Mouse (Mus musculus) mature B cell (primary cell): Measurements from ENCODE around the gene St6gal1.

ENCODE experiments used
- in situ Hi-C: fragments of 300-500 bp; cut with MboI; formaldehyde crosslinking; loops from 2 replicates; pipeline ENCODE4 v1.14.3; 2019

St6gal1 gene

DNA sequence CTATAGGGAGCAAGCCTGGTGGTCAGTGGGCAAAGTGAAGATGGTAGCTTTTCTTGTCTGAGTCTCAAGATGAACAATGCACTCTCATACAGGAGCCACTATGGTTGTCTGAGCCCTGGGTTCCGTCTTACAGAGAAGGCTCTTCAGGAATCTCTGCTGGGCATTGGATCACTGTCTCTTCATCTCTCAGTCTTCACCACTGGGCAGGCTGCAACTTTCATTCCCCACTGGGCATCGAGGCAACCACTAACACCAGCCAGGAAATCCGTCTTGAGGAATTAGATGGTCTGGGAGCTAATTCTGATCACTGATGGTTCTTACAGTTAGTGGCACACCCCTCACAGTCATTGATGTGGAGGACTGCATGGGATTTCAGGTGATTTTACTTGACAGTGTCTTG is 73.9 kb downstream of the St6gal1 start:
- in situ Hi-C loops = no loop called here

DNA sequence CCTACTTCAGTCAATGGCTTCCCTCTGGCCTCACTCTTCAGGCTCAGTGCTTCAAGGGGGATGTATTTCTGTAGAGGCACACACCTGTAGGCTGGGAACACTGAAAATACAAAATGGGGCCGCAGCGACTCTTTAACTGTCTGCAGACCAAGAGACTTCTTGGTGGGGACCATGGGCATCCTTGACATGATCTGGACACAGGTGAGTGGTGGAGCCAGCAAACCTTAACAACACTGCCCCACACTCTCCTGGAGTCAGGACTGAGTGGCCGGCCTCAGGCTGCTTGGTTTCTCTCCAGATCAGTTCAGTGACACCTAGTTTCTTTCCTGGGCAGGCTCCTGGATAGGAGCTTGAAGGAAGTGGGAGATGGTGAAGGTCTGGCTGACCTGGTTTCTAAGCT is 74.4 kb downstream of the St6gal1 start:
- in situ Hi-C loops = no loop called here

DNA sequence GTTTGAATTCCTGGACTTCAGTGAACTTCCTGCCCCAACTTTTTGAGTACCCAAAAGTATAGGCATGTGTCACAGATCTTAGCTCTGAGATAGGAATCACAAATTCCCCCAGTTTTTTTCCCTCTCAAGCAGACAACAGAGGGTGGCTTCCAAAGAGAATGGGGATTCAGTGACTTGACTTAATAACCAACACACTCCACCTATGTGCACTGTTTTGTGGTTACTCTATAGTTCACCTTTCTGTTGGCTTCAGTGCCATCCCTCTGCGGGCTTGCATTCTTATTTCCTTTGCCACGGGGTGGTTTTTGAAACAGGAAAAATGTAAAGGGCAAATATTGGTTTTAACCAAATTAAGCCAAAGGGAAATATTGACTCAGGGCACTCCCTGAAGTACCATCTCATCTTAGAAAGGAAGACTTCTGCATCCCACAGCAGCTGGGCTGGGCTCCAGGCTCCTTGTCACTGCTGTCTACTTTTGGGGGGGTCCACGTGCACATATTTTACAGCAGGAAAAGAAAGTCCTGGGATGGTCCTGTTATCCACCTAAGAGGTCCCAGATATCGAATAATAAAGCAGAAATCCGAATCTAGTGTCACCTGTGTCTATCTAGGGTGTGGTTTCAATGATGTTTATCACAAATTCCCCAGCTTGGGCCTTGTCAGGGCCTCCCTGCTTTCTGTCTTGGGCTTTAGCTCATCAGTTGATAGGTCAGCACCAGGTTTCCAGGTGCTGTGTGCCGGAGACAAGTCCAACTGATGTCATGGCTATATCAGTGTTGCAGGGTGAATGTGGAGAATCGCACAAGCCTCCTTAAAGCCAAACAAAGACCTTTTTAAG is 75.6 kb downstream of the St6gal1 start:
- in situ Hi-C loops = no loop called here

DNA sequence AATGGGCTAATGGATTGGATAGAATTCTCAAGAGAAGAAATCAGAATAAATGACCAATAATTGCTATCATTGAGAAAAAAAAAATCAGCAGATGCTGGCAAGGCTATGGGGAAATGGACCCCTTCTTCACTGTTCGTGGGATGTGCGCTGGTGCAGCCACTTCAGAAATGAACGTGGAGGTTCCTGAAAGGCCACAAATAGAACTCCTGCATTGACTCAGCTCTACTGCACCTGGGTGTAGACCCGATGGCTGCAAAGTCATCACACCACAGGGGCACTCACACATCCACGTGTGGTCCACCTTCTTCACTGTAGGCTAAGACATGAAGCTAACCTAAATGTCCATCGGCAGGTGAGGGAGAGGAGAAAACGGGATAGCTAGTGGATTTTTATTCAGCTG is 77.2 kb downstream of the St6gal1 start:
- in situ Hi-C loops = no loop called here

DNA sequence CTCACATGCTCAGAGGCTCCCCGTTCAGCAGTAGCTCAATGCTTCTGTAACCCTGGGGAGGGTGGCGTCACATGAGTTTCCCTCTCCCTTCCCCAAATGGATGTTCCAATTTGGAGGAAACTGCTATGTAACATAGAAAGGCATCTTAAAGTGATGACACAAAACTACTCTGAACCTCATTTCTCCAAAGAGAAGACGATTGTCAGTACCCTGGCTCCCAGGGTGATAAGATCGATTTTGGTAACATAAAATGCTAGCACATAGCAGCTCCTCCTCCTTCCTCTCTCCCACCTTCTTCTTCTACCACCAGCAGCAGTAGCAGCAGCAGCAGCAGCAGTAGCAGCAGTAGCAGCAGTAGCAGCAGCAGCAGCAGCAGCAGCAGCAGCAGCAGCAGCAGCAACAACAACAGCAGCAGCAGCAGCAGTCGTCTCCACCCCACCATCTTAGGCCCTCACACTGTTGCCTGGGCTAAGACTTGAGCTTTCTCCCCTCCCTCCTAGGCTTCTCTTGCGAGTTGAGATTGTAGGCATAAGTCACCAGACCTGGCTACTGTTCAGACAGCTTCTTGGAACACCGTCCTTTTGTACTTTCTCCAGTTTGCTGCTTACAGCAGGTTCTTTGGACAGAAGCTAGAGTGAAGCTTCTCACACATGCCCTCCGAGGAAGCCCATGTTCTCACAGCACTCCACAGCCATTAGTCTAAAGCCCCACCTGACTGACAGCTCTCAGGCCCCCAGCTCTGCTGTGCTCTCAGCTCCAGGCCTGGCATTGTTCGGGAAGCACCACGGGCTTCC is 81.5 kb downstream of the St6gal1 start:
- in situ Hi-C loops = no loop called here

DNA sequence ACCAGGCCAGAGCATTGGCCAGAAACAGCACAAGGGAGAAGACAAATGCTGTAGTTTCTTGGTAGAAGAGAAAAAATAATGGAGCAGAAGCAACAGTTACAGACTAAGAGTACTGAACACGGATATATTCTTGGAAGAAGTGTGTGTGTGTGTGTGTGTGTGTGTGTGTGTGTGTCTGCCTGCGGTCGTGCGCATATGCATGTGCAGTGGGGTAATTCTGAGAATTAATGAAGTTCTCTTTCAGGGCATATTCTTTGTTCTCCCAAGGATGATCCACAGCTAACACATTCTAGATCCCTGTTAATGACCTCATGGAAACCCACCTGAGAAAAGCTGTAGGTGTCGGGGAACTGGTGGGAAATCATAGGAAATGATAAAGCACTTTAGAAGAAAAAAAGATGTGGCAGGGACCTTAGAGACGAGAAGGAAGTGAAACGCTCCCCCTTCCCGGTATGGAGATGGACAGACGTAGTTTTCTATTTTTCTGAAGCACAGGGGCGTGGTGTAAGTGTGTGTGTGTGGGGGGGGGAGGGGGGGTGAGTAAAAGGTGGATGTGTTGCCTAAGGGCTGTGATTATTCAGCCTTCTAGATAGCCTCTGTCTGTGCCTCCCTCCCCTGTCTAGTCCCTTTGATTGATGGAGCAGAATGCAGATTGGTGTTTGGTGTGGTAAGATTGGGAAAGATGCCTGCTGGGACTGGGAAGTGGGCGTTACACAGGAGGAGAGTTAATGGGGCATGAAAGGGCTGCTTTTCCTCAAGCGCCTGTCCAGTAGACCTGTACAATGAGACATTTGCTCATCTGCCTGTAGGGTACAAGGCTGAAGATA is 82.8 kb downstream of the St6gal1 start:
- in situ Hi-C loops = no loop called here

DNA sequence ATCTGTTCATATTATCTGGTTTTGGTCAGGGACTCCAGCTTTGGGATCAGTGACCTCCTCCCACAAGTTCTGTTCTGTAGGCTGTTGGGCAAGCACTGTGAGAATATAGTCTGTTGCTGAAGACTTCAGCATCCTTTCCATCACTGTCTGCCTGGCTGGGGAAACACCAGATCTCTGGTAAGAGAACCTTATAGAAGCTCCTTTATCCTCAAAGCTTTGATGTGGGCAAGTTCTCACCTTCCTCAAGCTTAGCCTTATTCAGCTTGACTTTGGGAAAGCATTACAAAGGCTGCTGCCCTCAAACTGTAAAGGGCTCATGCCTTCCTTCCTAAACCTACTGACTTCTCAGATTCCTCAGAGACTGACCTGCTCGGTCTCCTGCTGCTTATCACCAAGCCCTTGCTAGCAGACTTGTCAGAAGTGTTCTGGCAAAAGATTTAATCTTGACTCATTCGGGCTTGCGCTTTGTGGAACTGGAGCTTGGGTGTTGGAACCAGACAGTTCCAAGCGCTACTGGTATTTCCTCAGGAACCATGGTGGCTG is 83.5 kb downstream of the St6gal1 start:
- in situ Hi-C loops = no loop called here

DNA sequence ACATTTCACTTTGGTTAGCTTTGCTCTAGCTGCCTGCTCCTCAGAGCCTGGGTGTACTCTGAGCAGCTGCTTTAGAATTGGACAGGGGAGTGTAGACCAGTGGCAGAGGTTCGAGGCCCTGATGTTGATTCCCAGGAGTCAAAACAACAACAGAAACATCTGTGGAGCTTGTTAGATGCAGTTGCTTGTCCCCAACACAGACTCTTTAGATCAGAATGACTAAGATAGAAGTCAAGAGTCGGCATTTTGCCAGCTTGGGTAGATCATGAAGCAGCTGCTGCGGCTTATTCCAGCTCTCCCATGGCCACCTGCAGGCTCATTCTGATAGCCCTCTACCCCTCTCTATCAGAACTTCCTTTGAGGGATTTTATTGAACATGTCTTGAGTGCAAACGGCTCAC is 84.5 kb downstream of the St6gal1 start:
- in situ Hi-C loops = no loop called here

DNA sequence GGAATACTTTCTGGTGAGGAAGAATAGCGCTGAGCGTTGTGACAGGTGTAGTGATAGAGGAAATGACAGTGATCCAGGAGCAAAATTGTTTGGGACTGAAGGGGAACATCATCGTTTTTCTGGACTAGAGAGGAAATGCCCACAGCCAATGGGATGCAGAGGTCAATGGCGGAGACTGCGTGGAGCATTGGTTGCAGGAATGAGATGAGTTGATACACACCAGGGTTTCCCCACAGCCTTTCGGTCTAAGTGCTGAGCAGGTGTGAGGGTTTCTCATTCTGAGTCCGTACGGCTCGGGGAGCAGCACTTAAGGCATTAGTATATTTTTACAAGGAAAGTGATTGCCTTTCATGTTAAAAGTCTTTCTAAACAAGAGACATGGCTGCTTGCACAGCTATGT is 88.1 kb downstream of the St6gal1 start:
- in situ Hi-C loops = no loop called here

DNA sequence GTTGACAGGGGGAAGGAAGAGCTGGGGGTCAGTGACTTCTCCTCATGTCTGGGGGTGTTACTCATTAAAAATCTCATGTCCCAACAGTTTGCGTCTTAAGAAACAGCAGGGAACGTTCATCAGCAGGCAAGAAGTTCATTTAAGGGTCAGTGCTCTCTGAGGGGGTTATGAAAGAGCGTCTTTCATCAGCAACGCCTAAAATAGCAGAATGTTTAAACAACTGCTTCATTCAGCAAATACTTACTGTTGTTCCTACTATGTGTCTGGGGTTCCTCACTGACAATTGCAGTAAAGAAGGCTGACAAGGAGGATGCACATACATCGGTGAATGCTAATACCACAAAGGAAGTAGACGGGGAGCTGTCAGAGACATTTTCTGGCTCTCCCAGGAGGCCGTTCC is 90.2 kb downstream of the St6gal1 start:
- in situ Hi-C loops = no loop called here

DNA sequence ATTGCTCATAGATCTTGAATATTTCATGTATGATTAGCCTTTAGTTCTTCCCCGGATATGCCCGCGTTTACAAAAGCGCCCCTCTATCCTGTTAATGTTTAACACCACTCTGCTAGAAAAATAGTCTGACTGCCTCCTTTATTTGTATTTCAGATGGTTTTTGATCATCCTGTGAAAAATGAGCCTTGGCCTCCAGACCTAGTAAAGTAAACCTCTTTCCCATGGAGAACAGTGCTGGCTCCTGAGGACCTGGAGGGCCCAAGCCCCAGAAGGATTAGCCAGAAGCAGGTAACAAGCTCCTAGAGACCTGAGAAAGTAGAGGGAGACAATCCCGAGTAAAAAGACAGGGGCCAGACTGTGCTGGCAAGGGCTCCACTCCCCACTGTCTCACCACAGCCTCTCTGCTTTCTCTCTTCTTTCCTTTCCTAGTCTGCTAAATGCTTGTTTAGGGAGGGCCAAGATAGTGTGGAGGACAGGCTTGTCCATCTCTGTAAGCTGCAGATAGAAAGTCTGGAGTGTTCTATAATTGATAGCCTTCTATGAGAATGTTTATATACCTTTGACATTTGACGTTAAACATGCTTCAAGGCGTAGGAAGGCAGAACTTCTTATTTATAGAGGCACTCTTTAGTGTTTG is 93.0 kb downstream of the St6gal1 start:
- in situ Hi-C loops = no loop called here

DNA sequence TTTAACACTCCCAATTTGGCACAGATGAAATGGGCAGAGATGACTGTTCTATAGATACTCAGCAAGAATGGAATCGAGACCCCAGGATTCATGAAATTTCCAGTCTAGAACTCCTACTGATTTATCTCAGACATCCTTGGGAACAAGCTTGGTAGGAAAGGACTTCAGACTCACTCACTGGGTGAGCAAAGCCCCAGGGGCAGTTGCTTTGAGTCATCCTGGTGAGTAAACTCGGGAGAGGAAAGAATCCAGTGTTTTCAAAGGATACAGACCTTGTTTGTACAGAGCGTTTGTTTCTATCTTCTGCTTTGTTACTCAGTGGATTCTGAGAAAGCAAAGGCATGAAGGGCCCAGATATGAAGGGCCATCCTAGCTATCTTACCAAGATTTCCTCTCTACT is 95.5 kb downstream of the St6gal1 start:
- in situ Hi-C loops = no loop called here

DNA sequence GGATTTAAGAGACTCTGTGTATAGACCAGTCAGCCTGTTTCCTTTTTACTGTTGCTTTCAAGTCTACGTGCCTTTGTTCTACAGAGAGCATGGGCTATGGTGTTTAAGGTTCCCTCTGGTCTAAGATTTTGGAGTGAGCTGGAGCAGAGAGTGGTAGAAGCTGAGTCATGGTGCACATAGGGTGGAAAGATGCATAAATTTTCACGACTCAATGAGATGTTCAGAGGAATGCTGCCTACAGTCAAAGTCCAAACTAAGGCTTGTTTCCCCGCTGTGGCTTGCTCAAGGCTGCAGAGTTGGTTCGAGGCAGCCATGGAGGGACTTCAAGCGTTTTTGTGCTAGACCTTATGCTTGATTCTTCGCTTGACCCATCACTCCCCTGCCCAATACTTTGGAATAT is 96.0 kb downstream of the St6gal1 start:
- in situ Hi-C loops = no loop called here

DNA sequence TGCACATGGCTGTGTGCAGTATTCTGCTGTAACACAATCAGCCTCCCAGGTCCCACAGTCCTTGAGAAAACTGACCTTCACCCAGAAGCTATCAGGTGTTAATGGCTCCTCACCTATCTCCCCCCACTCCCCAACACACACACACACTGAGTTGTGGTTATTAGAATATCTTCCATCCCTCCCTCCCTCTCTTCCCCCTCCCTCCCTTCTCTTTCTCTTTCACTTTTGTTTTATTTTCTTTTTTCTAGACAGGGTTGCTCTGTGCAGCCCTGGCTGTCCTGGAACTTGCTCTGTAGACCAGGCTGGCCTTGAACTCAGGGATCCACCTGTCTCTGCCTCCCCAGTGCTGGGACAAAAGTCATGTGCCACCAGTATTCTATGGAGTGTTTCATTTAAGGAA is 97.9 kb downstream of the St6gal1 start:
- in situ Hi-C loops = no loop called here

DNA sequence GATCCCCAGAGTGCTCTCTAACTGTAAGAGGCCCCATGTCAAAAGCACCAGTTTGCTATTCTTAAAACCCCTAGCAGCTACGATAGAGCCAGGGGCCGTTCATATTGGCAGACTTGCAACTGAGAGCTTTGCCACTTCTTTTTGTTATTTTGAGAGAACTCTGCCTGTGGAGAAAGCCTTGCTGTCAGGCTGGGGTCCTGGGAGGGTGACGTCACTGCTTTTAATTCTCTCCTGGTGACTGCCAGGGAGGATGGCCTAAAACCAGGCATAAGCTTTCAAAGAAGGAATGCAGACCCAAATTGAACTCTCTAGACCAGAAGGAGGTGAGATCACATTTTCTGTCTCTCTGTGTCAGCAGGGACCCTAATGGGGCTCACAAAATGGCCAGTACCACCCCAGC is 99.4 kb downstream of the St6gal1 start:
- in situ Hi-C loops = no loop called here

DNA sequence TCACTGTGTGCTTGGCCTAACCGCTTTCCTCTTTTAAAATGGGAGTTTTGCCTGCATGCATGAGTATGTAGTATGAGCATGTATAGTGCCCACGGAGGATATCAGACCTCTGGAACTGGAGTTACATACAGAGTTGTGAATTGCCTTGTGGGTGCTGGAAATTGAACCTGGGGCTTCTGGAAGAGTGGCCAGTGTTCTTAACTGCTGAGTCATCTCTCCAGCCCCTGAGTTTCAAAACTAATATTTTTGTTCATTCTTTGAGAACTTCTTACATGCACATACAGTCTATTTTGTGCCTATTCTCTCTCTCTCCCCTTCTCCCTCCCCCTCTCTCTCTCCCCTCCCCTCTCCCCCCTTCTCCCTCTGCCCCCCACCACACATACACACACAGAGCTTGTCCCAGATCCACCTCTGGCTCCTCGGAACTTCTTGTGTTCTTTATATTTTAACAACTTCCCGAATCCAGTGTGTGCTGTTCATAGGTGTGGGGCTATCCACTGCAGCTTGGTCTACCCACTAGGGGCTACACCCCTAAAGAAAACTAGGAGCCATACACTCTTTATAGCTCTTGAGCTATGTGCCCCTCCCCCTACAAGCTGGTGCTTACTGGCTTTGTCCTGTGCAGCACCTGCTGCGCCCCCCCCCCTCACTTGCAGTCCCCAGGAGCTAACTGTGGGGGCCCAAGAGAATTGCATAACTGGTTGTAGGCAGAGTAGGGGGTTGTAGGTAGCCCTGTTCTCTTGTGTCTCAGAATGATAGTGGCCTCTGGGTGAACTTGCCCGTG is 100.5 kb downstream of the St6gal1 start:
- in situ Hi-C loops = no loop called here

DNA sequence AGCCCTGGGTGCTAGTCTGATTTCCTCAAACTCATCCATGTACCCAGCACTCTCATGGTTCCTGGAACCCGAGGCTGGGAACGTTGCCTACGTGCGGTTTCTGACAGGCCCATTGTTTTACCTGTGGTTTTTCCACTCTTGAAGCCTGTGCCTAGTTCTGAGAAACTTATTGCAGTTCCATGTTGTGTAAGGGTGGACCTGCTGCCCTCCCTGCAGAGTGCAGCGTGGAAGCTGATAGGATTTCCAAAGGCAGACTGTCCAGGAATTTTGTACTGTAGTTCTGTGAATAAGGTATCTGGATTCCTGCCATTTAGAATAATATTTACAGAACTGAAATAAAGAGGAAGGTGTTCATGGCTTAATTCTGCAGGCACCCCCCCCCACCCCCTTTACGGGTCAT is 102.1 kb downstream of the St6gal1 start:
- in situ Hi-C loops = no loop called here

DNA sequence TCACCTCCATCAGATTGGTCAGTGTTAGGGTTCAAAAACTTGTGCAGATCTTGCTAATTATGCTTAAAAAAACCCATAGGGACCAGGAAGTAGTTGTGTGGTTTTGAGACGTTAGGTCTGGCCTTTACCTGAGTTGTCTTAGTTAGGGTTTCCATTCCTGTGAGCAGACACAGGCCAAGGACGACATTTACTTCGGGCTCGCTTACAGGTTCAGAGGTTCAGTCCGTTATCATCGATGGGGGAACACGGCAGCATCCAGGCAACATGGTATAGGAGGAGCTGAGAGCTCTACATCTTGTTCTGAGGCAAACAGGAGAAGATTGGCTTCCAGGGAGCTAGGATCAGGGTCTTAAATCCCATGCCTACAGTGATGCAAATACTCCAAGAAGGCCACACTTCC is 102.7 kb downstream of the St6gal1 start:
- in situ Hi-C loops = no loop called here

DNA sequence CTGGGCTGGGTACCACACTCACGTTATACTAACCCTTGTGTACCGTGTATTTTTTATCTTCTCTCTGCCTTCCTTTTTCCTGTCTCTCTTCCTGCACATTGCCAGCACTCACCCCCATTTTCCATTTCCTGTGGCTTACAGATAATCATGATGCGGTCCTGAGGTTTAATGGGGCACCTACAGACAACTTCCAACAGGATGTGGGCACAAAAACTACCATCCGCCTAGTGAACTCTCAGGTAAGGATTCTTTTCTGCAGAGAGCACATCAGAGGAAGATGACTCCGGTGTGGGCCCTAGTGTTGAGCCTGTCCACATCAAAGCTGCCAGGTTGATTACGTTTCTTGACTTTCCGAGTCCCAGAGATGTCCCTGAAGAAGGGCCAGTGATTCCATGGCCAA is 103.7 kb downstream of the St6gal1 start:
- in situ Hi-C loops = no loop called here

DNA sequence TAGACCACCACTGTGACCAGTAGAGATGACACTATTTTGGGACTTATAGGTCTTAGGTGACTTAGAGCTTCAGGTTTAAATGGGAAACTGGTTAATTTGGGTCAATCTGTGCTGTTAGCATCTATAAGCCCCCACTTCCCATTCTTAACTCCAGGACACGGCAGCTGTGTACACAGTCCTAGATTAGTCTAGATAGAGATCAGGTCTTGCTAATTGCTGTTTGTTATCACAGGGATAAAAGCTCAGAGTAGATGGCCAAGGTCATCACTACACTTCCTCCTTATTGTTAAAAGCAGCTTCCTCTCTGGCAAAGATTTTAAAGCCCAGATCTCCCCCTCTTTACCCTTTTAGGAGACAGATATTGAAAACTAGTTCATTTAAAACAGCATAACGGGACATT is 107.6 kb downstream of the St6gal1 start:
- in situ Hi-C loops = no loop called here

DNA sequence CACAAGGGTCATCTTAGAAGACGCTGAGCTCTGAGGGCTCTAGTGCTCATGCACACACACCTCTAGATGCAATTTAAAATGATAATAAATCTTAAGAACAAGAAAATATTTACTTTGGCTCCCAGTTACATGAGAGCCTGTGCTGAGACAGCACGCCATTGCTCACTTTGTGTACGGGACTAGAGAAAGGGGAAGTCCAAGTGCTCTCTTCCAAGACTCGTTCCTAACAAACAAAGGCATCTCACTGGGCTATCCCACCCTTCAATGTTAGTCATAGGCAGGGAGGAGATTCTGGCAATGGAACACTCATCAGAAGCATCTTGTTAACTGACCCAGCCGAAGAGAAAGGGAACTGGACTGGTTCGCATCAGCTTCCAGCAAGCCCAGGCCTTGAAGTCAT is 108.1 kb downstream of the St6gal1 start:
- in situ Hi-C loops = no loop called here
